Mouse (Mus musculus): Measurements from ENCODE around the gene Ppp1r3c.

- TF ChIP-seq EP300 (IDR thresholded peaks at IDR 0.05; ENCODE audit: insufficient read depth, low read depth, low read length) (no peak), POLR2A (IDR thresholded peaks at IDR 0.05; ENCODE audit: insufficient read depth, low read depth, low read length) (no peak), CTCF (IDR thresholded peaks at IDR 0.05) (peak; percentile 74)
Observed at GRCm38 (mm10) chr19:36739566-36740211, 3.2 kb upstream of the Ppp1r3c start.

All from heart, adult 2 months (tissue).